9 mouse cellular contexts compared by ENCODE assay signal in the genomic region with DNA sequence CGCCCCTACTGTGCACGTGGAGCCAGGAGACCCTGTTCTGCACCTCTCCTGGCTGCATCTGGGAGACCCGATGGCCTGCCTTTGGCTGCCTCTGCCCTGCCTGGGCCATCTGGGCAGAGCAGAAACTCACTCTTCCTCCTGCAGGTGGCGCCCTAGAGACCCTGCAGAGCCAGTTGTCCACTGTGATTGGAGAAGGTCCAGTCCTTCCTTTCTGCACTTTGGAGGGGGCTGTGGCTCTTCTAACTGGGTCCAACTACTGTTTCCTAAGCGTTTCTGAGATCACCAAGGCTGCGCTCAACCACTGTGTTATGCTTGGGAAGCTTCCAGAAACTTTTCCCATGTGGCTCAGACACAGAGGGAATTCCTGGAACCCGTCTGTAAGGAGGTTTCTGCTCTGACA.
DNase-seq lines count a peak whose midpoint lies in the region; TF ChIP-seq lines count a peak whose summit lies in the region.
"Had no signal": no experiment of that assay in that cellular context is flagged by ENCODE, and none has a peak within 500 bp of the region (broad histone marks: within the 10 kb centered on the region; RNA-seq: fewer than 3 reads in every experiment).

No protein-coding gene starts in this region.

- no peak overlapping the region for H3K9ac ChIP-seq in liver, adult 2 months (ENCODE audit: low read depth, low read length)
- H3K9ac ChIP-seq: embryonic facial prominence, embryonic 13.5 days had no signal

- no peaks in the 10 kb centered on the region for H3K79me2 ChIP-seq in liver, adult 2 months (ENCODE audit: control insufficient read depth, insufficient read depth, low read length)

- peak; percentile 78; the same call in 1 of the 2 replicates for TF ChIP-seq CTCF in thymus, adult 2 months (IDR thresholded peaks at IDR 0.05; ENCODE audit: borderline replicate concordance, control insufficient read depth, extremely low read depth, insufficient read depth, low read length, poor library complexity)
- TF ChIP-seq CTCF in liver, adult 2 months (IDR thresholded peaks at IDR 0.05; ENCODE audit: low read depth, low read length), result peak; percentile 89
- peak; percentile 69 for TF ChIP-seq CTCF in olfactory bulb, adult 2 months (IDR thresholded peaks at IDR 0.05; ENCODE audit: insufficient read depth, low read depth, low read length)

- no peak overlapping the region for H3K27ac ChIP-seq in thymus, adult 2 months (ENCODE audit: control insufficient read depth, insufficient read depth, low read length)
- no peak overlapping the region for H3K27ac ChIP-seq in liver, adult 2 months (replicated peaks; ENCODE audit: insufficient read depth, low read depth, low read length)
- no peak overlapping the region for H3K27ac ChIP-seq in olfactory bulb, adult 2 months (ENCODE audit: insufficient read depth, low read depth, low read length)

- WGBS in thymus, adult 2 months, result 34% methylated on average over 7 of the region's 7 CpGs
- WGBS in liver, adult 2 months, result 33% methylated on average over 7 of the region's 7 CpGs
- WGBS in olfactory bulb, adult 2 months, result 30% methylated on average over 7 of the region's 7 CpGs

- DNase-seq in thymus, adult 2 months, result peak; percentile 63
- no peak for DNase-seq in thymus, adult 18-20 months
- DNase-seq in cerebellum, postnatal 14 days, result peak; percentile 89 to 95
- DNase-seq in gastrocnemius, postnatal 4 days (ENCODE audit: low spot score in 2 of 2), result peak; percentile 84 to 91
- DNase-seq in kidney, adult 8-10 months, result peak; percentile 62 to 80
- DNase-seq in liver, adult 2 months (ENCODE audit: extremely low read depth, low read depth, low spot score), result no peak
- DNase-seq in testis, postnatal 14 days (ENCODE audit: low spot score), result peak; percentile 70

- no peaks in the 10 kb centered on the region for H3K36me3 ChIP-seq in thymus, adult 2 months (ENCODE audit: control insufficient read depth, insufficient read depth, low read length)
- H3K36me3 ChIP-seq in liver, adult 2 months (ENCODE audit: control insufficient read depth, insufficient read depth, low read length), result no peaks in the 10 kb centered on the region
- H3K36me3 ChIP-seq: embryonic facial prominence, embryonic 13.5 days had no signal

- H3K4me3 ChIP-seq in thymus, adult 2 months (ENCODE audit: control insufficient read depth, insufficient read depth, low read length), result no peak overlapping the region
- H3K4me3 ChIP-seq in liver, adult 2 months (ENCODE audit: insufficient read depth, low read depth, low read length), result no peak overlapping the region
- no peak overlapping the region for H3K4me3 ChIP-seq in olfactory bulb, adult 2 months (ENCODE audit: insufficient read depth, low read depth, low read length)
- H3K4me3 ChIP-seq: embryonic facial prominence, embryonic 13.5 days had no signal

- H3K4me1 ChIP-seq in thymus, adult 2 months (replicated peaks; ENCODE audit: control insufficient read depth, insufficient read depth, low read length), result no peaks in the 10 kb centered on the region
- H3K4me1 ChIP-seq in liver, adult 2 months (ENCODE audit: control insufficient read depth, insufficient read depth, low read length), result peaks cover 2% of the 10 kb centered on the region; the same call in 1 of the 2 replicates
- peaks cover 16% of the 10 kb centered on the region for H3K4me1 ChIP-seq in olfactory bulb, adult 2 months (ENCODE audit: control insufficient read depth, insufficient read depth, low read length)

- H3K27me3 ChIP-seq in thymus, adult 2 months (ENCODE audit: control insufficient read depth, insufficient read depth, low read length), result no peaks in the 10 kb centered on the region
- H3K27me3 ChIP-seq in liver, adult 2 months (ENCODE audit: control insufficient read depth, insufficient read depth, low read length), result no peaks in the 10 kb centered on the region
- H3K27me3 ChIP-seq: embryonic facial prominence, embryonic 13.5 days had no signal

- no peak for TF ChIP-seq POLR2A in thymus, adult 2 months (IDR thresholded peaks at IDR 0.05; ENCODE audit: control insufficient read depth, extremely low read depth, insufficient read depth, low read length, poor library complexity)
- TF ChIP-seq POLR2A in liver, adult 2 months (IDR thresholded peaks at IDR 0.05; ENCODE audit: extremely low read depth, insufficient read depth, low read length), result no peak
- TF ChIP-seq POLR2A in olfactory bulb, adult 2 months (IDR thresholded peaks at IDR 0.05; ENCODE audit: insufficient read depth, low read depth, low read length), result no peak

Comparison
In these comparisons a context has a peak if more than half of its experiments do, and no peak if none do; other contexts are left out.
1. DNase-seq: peak in thymus, adult 2 months (single experiment), cerebellum, postnatal 14 days (2 of 2), gastrocnemius, postnatal 4 days (2 of 2), kidney, adult 8-10 months (2 of 2) and testis, postnatal 14 days (single experiment); none in thymus, adult 18-20 months (0 of 2) and liver, adult 2 months (single experiment).
2. Peak in every context shown above with its lines, with median percentiles within 50 percentile points of each other: CTCF ChIP-seq.